ENCODE assay signal across 8 mouse cellular contexts in genomic region chr12:91641631-91642141, GRCm38 (mm10). TPM values are rescaled to one million over a fixed set of nuclear protein-coding genes. Genes with fewer than 3 reads are reported as not detected.
DNase-seq lines count a peak whose midpoint lies in the region; ATAC-seq and TF ChIP-seq lines count a peak whose summit lies in the region.

No protein-coding gene starts in this region.

- H3K36me3 ChIP-seq in heart, adult 2 months (ENCODE audit: control insufficient read depth, insufficient read depth, low read length) = no peaks in the 10 kb centered on the region

- H3K9ac ChIP-seq in heart, adult 2 months (ENCODE audit: low read depth, low read length) = 0 out of 2 replicates have a peak overlapping the region, but pooled peaks have one; percentile 14

- no peaks in the 10 kb centered on the region for H3K27me3 ChIP-seq in heart, adult 2 months (ENCODE audit: control insufficient read depth, insufficient read depth, low read length)

- no peak for TF ChIP-seq CTCF in heart, adult 2 months (IDR thresholded peaks at IDR 0.05)

- no peaks in the 10 kb centered on the region for H3K79me2 ChIP-seq in heart, adult 2 months (replicated peaks; ENCODE audit: control insufficient read depth, insufficient read depth, low read length)

- peak; percentile 90 for ATAC-seq in frontal cortex, adult (ENCODE audit: low TSS enrichment)

- peaks cover 4% of the 10 kb centered on the region for H3K4me1 ChIP-seq in heart, adult 2 months (ENCODE audit: control insufficient read depth, insufficient read depth, low read length)

- peak overlapping the region; percentile 29; the same call in 1 of the 2 replicates for H3K4me3 ChIP-seq in heart, adult 2 months

- H3K27ac ChIP-seq in heart, adult 2 months = no peak overlapping the region

- 22% methylated on average over 13 of the region's 13 CpGs for WGBS in heart, adult 2 months

- TF ChIP-seq EP300 in heart, adult 2 months (IDR thresholded peaks at IDR 0.05; ENCODE audit: insufficient read depth, low read depth, low read length) = no peak

- TF ChIP-seq POLR2A in heart, adult 2 months (IDR thresholded peaks at IDR 0.05; ENCODE audit: insufficient read depth, low read depth, low read length) = no peak

- intact Hi-C loops in heart, adult 2 months (cut with DNase I) = loop anchor here (1.0 kb wide), 1 partner anchor 148 kb away; no protein-coding TSS in a partner anchor
- intact Hi-C loops in heart, postnatal 25 days (cut with DNase I) = loop anchor here (1.0 kb wide), 1 partner anchor 149 kb away; no protein-coding TSS in a partner anchor

- no peak for DNase-seq in heart, adult 2 months
- no peak for DNase-seq in heart, postnatal 25 days (ENCODE audit: low spot score)
- peak; percentile 9 for DNase-seq in cerebellum, adult 8-10 months
- peak; percentile 20 for DNase-seq in kidney, postnatal 14 days
- DNase-seq in lung, postnatal 36 days = peak; percentile 7
- DNase-seq in right cerebral cortex, postnatal 36 days (ENCODE audit: low spot score in 2 of 2) = peak; percentile 34 to 59
- DNase-seq in urinary bladder, postnatal 4 days (ENCODE audit: low spot score in 2 of 2) = no peak

RNA-seq across cellular contexts. Expression of gene Gtf2a1, which starts 51.4 kb away (rescaled TPM):
- total RNA-seq in heart, adult 2 months (2021) = 10 to 100 TPM; 25.3 to 28.3 TPM
- polyA plus RNA-seq in heart, adult 2 months (2012; rRNA removed) = 9.1 and 12.3 TPM in 2 replicates
- total RNA-seq in heart, postnatal 25 days (2021) = 10 to 100 TPM; 24.7 to 27.4 TPM

Comparison
In these comparisons a context has a peak if more than half of its experiments do, and no peak if none do; other contexts are left out.
1. DNase-seq: peak in cerebellum, adult 8-10 months (single experiment), kidney, postnatal 14 days (single experiment), lung, postnatal 36 days (single experiment) and right cerebral cortex, postnatal 36 days (2 of 2); none in heart, adult 2 months (0 of 2), heart, postnatal 25 days (single experiment) and urinary bladder, postnatal 4 days (0 of 2).